Mouse (Mus musculus): ENCODE results near the gene Nckap5.
"Not testable (repeated sequence)": the region's sequence is repeated elsewhere in the genome, so short reads cannot be mapped to it uniquely, and the experiment has no call there.

The Nckap5 gene

GRCm38 (mm10) chr1:126830031-126830927 is at the start of gene Nckap5:
Gene Nckap5 (minus strand): TSS chr1:126830799.
- in situ Hi-C loops (cut with MboI) = no loop called here

GRCm38 (mm10) chr1:126877495-126877894 is 46.9 kb upstream of the Nckap5 start:
- in situ Hi-C loops (cut with MboI) = no loop called here

- in situ Hi-C loops (cut with MboI) = no loop called here
Observed at GRCm38 (mm10) chr1:126868372-126868771, 37.8 kb upstream of the Nckap5 start.

GRCm38 (mm10) chr1:126867912-126868311 is 37.3 kb upstream of the Nckap5 start:
- in situ Hi-C loops (cut with MboI) = no loop called here

GRCm38 (mm10) chr1:126865591-126866086 is 35.0 kb upstream of the Nckap5 start:
- in situ Hi-C loops (cut with MboI) = no loop called here

GRCm38 (mm10) chr1:126861816-126862215 is 31.2 kb upstream of the Nckap5 start:
- in situ Hi-C loops (cut with MboI) = no loop called here

GRCm38 (mm10) chr1:126860537-126860936 is 29.9 kb upstream of the Nckap5 start:
- in situ Hi-C loops (cut with MboI) = no loop called here

GRCm38 (mm10) chr1:126849481-126849880 is 18.9 kb upstream of the Nckap5 start:
- in situ Hi-C loops (cut with MboI) = no loop called here

- in situ Hi-C loops (cut with MboI) = no loop called here
Observed at GRCm38 (mm10) chr1:126846317-126846716, 15.7 kb upstream of the Nckap5 start.

GRCm38 (mm10) chr1:126832885-126833284 is 2.3 kb upstream of the Nckap5 start:
- in situ Hi-C loops (cut with MboI) = no loop called here

- in situ Hi-C loops (cut with MboI) = no loop called here
Observed at GRCm38 (mm10) chr1:126829031-126829430, 1.6 kb downstream of the Nckap5 start.

- in situ Hi-C loops (cut with MboI) = no loop called here
Observed at GRCm38 (mm10) chr1:126824841-126825240, 5.8 kb downstream of the Nckap5 start.

- in situ Hi-C loops (cut with MboI) = no loop called here
Observed at GRCm38 (mm10) chr1:126822246-126822645, 8.4 kb downstream of the Nckap5 start.

GRCm38 (mm10) chr1:126817381-126818034 is 13.1 kb downstream of the Nckap5 start:
- in situ Hi-C loops (cut with MboI) = no loop called here

- in situ Hi-C loops (cut with MboI) = no loop called here
Observed at GRCm38 (mm10) chr1:126806994-126807611, 23.5 kb downstream of the Nckap5 start.

GRCm38 (mm10) chr1:126806548-126806947 is 24.1 kb downstream of the Nckap5 start:
- in situ Hi-C loops (cut with MboI) = no loop called here

- in situ Hi-C loops (cut with MboI) = no loop called here
Observed at GRCm38 (mm10) chr1:126802405-126802804, 28.2 kb downstream of the Nckap5 start.

- in situ Hi-C loops (cut with MboI) = no loop called here
Observed at GRCm38 (mm10) chr1:126801706-126802105, 28.9 kb downstream of the Nckap5 start.

GRCm38 (mm10) chr1:126799379-126799798 is 31.2 kb downstream of the Nckap5 start:
- in situ Hi-C loops (cut with MboI) = no loop called here

GRCm38 (mm10) chr1:126780354-126780941 is 50.2 kb downstream of the Nckap5 start:
- in situ Hi-C loops (cut with MboI) = not testable (repeated sequence)

GRCm38 (mm10) chr1:126773947-126774346 is 56.7 kb downstream of the Nckap5 start:
- in situ Hi-C loops (cut with MboI) = not testable (repeated sequence)

- in situ Hi-C loops (cut with MboI) = no loop called here
Observed at GRCm38 (mm10) chr1:126766971-126767370, 63.6 kb downstream of the Nckap5 start.

Measured in mature B cell (primary cell).